Mouse (Mus musculus) forebrain, embryonic 10.5 days (tissue): ENCODE data around the gene Abhd14a. TPM values are rescaled to one million over a fixed set of nuclear protein-coding genes. Genes with fewer than 3 reads are reported as not detected.

ENCODE experiments used
- DNase-seq: peaks from one replicate; pipeline ENCODE4 v3.0.0-alpha.2; 2017; ENCODE audit warnings: low spot score; ENCODE audit errors: extremely low spot score
- H3K27ac ChIP-seq: fragments of 300-500 bp; sonication (generic); 2 replicates; pipeline ENCODE4 v1.5.1; 2016; ENCODE audit warnings: mild to moderate bottlenecking
- H3K27me3 ChIP-seq: fragments of 300-500 bp; sonication (generic); 2 replicates; pipeline ENCODE4 v1.6.1; 2016; ENCODE audit warnings: mild to moderate bottlenecking; ENCODE audit not compliant: poor library complexity, severe bottlenecking
- H3K36me3 ChIP-seq: fragments of 300-500 bp; sonication (generic); replicated peaks from 2 replicates; pipeline ENCODE4 v1.6.1; 2016; ENCODE audit warnings: mild to moderate bottlenecking, moderate library complexity
- H3K4me1 ChIP-seq: fragments of 300-500 bp; sonication (generic); 2 replicates; pipeline ENCODE4 v1.6.1; 2016
- H3K4me3 ChIP-seq: fragments of 300-500 bp; sonication (generic); 2 replicates; pipeline ENCODE4 v1.5.1; 2016; ENCODE audit warnings: mild to moderate bottlenecking, moderate library complexity
- H3K9me3 ChIP-seq: fragments of 300-500 bp; sonication (generic); 2 replicates; pipeline ENCODE4 v1.6.1; 2016; ENCODE audit warnings: mild to moderate bottlenecking, moderate library complexity
- WGBS: fragments of 180-500 bp; shearing (Covaris S2); methylation state at CpG from one replicate; pipeline ENCODE4 v1.1.7; 2016; 5-methylcytosine and 5-hydroxymethylcytosine counted together
- polyA plus RNA-seq: library from polyadenylated mRNA; unstranded; fragments of >200 nt; fragmentation: Nextera tagmentation; extraction: Ambion mirVana; gene quantifications from 2 replicates; pipeline ENCODE4 v1.2.1, GENCODE M21; 2016

Gene Abhd14a
- polyA plus RNA-seq, 1 experiment from 2014 or later, result 42.8 TPM

DNA sequence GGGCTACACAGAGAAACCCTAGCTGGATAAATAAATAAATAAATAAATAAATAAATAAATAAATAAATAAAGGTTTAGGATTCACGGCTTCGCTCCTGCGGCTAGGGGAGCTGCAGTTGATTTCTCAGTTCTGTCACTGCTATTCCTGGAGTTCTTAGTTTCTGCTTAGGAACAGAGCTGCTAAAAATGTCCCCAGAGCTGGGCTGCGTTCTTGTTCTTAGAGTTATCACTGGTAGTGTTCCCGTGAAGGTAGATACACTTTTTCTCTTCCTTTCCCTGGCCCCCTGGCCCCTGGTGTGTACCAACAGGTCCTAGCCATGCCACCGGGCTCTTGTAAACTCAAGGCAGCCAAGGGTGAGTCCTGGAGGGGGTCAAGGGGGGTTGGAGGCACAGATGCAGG lies 30.7 kb downstream of the Abhd14a start:
- Histone ChIP-seq H3K4me1 (peaks cover 58% of the 10 kb centered on the region), H3K27ac (no peak overlapping the region), H3K27me3 (peaks cover 31% of the 10 kb centered on the region), H3K4me3 (no peak overlapping the region), H3K36me3 (no peaks in the 10 kb centered on the region), H3K9me3 (no peaks in the 10 kb centered on the region)
- no peak for DNase-seq
- WGBS, result 86% methylated on average over 6 of the region's 6 CpGs

DNA sequence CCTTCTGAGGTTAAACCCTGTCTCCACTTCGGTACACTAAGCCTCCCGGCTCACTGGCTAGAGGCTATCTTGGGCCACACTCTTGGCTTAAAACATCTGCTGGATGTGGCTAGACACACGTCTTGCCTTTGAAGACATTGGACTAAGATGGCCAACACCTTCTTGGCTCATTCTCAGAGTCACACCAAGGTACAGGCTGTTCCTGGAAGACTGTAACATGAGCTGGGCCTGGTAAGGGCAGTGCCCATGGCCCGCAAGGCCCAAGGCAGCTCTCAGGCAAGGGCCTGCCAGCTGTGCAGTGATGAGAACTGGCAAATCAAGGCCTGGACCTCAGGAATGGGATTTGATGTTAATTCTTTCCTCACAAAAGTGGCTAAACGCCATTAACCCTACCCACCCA lies 33.9 kb downstream of the Abhd14a start:
- no peaks in the 10 kb centered on the region for H3K36me3 ChIP-seq
- no peak overlapping the region for H3K4me3 ChIP-seq
- H3K4me1 ChIP-seq, result peaks cover 49% of the 10 kb centered on the region
- peak overlapping the region; percentile 36; the same call in 1 of the 2 replicates for H3K27ac ChIP-seq
- no peak for DNase-seq
- 87% methylated on average over 5 of the region's 5 CpGs for WGBS
- peaks cover 6% of the 10 kb centered on the region; the same call in 1 of the 2 replicates for H3K9me3 ChIP-seq
- peaks cover 18% of the 10 kb centered on the region for H3K27me3 ChIP-seq

DNA sequence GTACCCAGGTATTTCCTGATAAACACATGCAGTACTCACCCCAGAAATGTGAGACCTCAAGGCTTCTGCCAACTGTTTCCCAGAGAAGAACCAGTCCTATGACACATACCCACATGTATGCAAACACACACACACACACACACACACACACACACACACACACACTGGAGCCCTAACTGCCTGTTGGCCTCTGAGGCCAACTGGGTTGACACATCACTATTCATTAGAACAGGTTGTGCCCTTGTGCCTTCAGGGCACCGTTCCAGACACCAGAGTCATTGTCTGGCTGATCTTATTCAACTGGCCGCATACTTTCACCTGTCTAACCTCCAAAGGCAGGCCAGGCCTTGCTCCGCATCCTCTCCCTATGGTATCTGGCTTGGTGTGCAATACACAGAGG lies 35.3 kb downstream of the Abhd14a start:
- Histone ChIP-seq H3K36me3 (no peaks in the 10 kb centered on the region), H3K9me3 (peaks cover 6% of the 10 kb centered on the region; the same call in 1 of the 2 replicates), H3K4me1 (peaks cover 37% of the 10 kb centered on the region), H3K27me3 (peaks cover 4% of the 10 kb centered on the region; the same call in 1 of the 2 replicates), H3K4me3 (no peak overlapping the region), H3K27ac (no peak overlapping the region)
- 67% methylated on average over 3 of the region's 3 CpGs for WGBS
- no peak for DNase-seq

DNA sequence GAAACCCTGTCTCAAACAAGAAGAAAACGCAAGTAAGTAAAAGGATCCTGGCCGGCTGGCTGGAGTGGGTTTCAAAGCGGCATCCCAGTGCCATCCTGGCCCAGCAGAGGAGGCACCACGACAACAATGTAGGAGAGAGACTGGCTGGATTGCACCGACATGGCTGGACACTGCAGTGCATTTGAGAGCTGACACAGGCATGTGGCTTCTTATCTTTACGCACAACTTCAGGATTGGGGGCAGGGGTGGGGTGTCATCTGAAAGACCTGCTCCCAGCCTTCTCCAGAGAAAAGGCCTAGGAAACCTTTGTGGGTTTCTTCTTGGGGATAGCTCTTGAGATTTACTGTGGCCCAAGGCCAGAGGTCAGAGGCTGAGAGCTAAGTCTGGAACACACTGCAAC lies 35.7 kb downstream of the Abhd14a start:
- no peak for DNase-seq
- Histone ChIP-seq H3K27ac (peak overlapping the region; percentile 62), H3K4me1 (peaks cover 38% of the 10 kb centered on the region), H3K27me3 (no peaks in the 10 kb centered on the region; the same call in 1 of the 2 replicates), H3K36me3 (no peaks in the 10 kb centered on the region), H3K9me3 (peaks cover 6% of the 10 kb centered on the region; the same call in 1 of the 2 replicates), H3K4me3 (no peak overlapping the region)
- WGBS, result 82% methylated on average over 6 of the region's 6 CpGs

DNA sequence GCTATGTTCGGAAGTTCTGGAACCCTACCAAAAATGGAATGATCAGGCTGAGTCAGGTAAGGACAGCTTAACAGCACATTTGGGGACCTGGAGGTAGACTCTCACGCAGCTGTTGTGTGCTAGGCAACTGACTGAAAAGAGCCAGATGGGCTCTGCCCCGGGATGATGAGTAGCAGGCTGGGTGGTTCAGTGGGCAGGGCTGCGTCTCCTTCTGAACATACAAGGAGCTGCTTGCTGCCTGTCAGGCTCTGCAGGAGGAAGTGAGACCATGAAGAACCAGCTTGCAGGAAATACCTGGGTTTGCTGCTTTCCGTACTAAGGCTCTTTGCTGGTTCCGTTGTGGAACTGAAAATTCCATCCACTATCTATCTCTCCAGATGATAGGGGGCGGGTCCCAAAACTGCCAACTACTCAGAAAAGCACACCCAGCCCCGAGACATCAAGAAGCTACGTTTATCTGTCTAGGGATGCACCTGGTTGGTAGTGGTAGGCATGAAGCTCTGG lies 36.3 kb downstream of the Abhd14a start:
- DNase-seq, result no peak
- Histone ChIP-seq H3K9me3 (peaks cover 6% of the 10 kb centered on the region; the same call in 1 of the 2 replicates), H3K27ac (peak overlapping the region; percentile 67), H3K4me1 (peaks cover 44% of the 10 kb centered on the region), H3K4me3 (no peak overlapping the region), H3K36me3 (no peaks in the 10 kb centered on the region), H3K27me3 (no peaks in the 10 kb centered on the region; the same call in 1 of the 2 replicates)
- WGBS, result 81% methylated on average over 9 of the region's 9 CpGs

DNA sequence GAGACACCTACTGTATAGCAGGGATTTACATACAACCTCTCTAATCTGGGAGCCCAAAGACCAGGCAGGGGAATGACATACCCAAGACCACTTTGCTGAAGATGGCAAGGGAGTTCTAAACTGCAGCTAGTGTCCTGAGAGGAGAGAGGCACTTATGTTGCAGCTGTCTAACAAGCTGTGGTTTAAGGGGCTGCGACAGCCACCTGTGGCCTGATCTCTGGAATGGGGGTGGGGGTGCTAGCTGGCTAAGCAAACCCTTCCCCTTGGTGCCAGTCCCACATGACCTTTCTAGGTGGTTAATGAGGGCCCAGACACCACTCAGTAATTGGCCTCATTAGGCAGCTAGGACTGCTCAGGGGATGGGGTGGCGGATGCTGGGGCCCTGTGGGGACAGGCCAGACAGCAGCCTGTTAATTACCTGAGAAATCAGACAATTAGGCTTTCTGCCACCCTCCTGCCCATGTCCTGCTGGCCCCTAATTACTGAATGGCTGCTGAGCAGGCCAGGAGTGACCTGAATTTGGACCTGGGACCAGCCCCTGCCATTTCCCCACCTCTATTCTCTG lies 37.3 kb downstream of the Abhd14a start:
- Histone ChIP-seq H3K4me1 (peaks cover 54% of the 10 kb centered on the region), H3K9me3 (peaks cover 6% of the 10 kb centered on the region; the same call in 1 of the 2 replicates), H3K36me3 (no peaks in the 10 kb centered on the region), H3K4me3 (no peak overlapping the region), H3K27ac (peak overlapping the region; percentile 67), H3K27me3 (no peaks in the 10 kb centered on the region; the same call in 1 of the 2 replicates)
- no peak for DNase-seq
- 30% methylated on average over 2 of the region's 2 CpGs for WGBS

DNA sequence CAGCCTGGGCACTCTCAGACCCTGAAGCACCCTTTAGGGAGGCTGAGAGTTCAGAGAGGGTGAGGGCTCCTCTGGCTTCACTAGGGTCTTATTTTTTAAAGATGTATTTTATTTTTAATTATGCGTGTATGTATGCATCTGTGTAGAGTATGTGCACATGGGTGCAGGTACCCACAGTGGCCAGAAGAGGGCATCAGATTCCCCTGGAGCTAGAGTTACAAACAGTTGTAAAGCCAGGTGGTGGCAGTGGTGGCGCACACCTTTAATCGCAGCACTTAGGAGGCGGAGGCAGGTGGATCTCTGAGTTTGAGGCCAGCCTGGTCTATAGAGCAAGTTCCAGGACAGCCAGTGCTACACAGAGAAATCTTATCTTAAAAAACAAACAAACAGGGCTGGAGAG lies 38.4 kb downstream of the Abhd14a start:
- Histone ChIP-seq H3K36me3 (no peaks in the 10 kb centered on the region), H3K9me3 (peaks cover 6% of the 10 kb centered on the region; the same call in 1 of the 2 replicates), H3K27me3 (no peaks in the 10 kb centered on the region; the same call in 1 of the 2 replicates), H3K27ac (no peak overlapping the region), H3K4me1 (peaks cover 57% of the 10 kb centered on the region), H3K4me3 (no peak overlapping the region)
- WGBS, result 97% methylated on average over 4 of the region's 4 CpGs
- DNase-seq, result no peak

DNA sequence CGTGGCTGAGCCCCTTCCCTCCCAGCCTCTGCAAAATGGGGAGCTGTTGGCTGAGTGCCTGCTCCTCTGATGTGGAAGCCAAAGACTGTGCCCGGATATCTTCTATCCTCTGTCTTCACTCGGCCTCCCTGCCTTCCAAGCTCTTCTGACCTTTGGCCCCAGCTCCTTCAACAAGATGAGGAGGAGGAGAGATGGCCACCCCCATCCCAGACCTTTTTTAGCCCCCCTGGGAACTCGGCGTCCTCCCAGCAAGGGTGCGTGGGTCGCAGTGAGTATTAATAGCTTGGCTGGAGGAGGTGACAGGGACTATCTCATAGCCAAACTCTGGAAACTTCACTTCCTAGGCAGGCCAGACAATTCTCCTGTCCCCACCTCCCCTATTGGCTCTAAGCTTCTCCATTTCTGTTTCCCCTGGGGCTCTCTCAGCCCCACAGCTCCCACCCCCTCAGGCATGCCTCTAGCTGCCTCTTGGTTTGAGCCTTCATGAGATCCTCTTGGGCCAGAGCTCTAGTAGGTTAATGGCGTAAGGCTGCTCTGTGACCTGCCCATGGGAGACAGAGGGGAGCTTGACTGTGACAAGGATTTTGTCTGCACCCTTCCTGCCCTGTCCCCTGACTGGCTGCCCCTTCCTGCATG lies 40.9 kb downstream of the Abhd14a start:
- H3K27ac ChIP-seq, result peak overlapping the region; percentile 52
- H3K27me3 ChIP-seq, result no peaks in the 10 kb centered on the region
- peaks cover 59% of the 10 kb centered on the region for H3K4me1 ChIP-seq
- H3K36me3 ChIP-seq, result no peaks in the 10 kb centered on the region
- no peak overlapping the region for H3K4me3 ChIP-seq
- 74% methylated on average over 8 of the region's 8 CpGs for WGBS
- no peak for DNase-seq
- H3K9me3 ChIP-seq, result peaks cover 6% of the 10 kb centered on the region; the same call in 1 of the 2 replicates

DNA sequence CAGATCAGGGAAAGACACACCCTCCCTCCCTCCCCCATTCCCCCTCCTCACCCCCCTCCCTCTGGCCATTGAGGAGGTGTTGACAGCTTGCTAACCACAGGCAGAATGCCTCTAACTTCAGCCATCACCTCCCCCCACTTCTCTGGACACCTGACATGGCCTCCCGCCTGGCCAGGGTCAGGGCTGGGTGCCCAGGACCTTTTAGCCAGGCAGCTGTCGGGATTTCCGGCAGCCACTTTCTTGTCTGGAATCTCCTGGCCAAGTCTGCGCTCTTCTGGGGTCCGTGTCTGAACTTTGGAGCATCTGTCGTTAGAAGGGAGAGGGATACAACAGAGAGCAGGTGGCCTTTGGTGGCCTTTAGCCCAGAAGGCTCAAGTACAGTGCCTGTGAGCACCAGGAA lies 42.2 kb downstream of the Abhd14a start:
- Histone ChIP-seq H3K27me3 (no peaks in the 10 kb centered on the region; the same call in 1 of the 2 replicates), H3K9me3 (peaks cover 6% of the 10 kb centered on the region; the same call in 1 of the 2 replicates), H3K4me3 (no peak overlapping the region), H3K4me1 (peaks cover 46% of the 10 kb centered on the region), H3K27ac (peak overlapping the region; percentile 26), H3K36me3 (no peaks in the 10 kb centered on the region)
- DNase-seq, result no peak
- WGBS, result 45% methylated on average over 6 of the region's 6 CpGs

DNA sequence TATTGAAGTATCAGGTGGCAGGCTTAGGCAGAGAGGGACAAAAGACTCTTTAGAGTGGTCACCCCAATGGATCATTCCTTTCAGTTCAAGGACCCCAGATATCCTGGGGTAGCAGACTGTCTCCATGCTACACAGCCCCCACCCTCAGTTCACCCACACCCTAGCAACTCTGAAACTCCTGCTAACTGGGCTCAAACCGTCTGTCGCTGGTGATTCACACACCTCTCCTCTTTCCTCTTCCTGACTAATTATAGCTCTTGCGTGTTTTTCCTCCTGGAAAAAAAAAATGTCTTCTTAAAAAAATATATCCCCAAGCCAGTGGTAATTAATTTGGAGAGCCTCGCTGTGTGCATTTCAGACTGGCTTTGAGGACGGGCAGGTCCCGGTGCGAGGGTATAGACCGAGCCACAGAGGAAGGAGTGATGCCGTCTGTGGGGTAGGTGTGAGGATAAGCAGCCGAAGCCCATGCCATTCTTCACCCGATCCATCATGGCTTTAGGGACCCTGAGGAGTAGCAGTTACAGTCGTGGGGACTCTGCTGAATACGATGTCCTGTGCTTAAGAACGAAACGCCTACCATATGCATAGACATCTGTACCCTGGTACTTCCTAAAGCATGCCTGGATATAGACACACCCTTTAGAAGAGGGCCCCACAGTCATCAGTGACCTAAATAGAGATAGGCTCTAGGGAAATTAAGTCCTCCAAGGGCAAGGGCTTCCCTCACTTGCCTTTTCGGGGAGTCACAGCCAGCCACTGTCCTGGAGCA lies 44.7 kb downstream of the Abhd14a start:
- H3K9me3 ChIP-seq, result no peaks in the 10 kb centered on the region
- H3K4me3 ChIP-seq, result no peak overlapping the region
- 86% methylated on average over 16 of the region's 16 CpGs for WGBS
- H3K36me3 ChIP-seq, result no peaks in the 10 kb centered on the region
- peaks cover 46% of the 10 kb centered on the region for H3K4me1 ChIP-seq
- H3K27ac ChIP-seq, result 0 out of 2 replicates have a peak overlapping the region, but pooled peaks have one; percentile 12
- H3K27me3 ChIP-seq, result no peaks in the 10 kb centered on the region; the same call in 1 of the 2 replicates
- DNase-seq, result no peak

DNA sequence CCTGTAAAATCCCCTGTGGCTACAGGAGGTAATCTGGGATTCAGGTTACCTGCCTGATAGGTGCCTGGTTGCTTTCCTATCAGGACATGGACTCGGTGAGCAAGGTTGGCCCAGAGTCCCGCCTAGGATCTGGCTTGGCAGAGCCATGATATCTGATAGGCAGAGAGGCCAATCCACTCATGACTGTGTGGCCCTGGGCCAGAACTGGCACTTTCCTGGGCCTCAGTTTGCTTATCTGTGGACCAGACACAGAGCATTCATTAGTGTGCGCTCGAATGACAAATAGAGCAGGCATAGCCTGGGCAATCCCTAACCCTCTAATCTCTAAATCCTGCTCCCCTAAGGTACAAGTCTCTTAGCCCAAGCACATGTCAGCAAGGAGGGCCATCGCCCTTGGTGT lies 45.3 kb downstream of the Abhd14a start:
- DNase-seq, result no peak
- WGBS, result 82% methylated on average over 5 of the region's 5 CpGs
- Histone ChIP-seq H3K27me3 (no peaks in the 10 kb centered on the region; the same call in 1 of the 2 replicates), H3K9me3 (no peaks in the 10 kb centered on the region), H3K36me3 (no peaks in the 10 kb centered on the region), H3K4me3 (no peak overlapping the region), H3K27ac (0 out of 2 replicates have a peak overlapping the region, but pooled peaks have one; percentile 12), H3K4me1 (peaks cover 44% of the 10 kb centered on the region)

DNA sequence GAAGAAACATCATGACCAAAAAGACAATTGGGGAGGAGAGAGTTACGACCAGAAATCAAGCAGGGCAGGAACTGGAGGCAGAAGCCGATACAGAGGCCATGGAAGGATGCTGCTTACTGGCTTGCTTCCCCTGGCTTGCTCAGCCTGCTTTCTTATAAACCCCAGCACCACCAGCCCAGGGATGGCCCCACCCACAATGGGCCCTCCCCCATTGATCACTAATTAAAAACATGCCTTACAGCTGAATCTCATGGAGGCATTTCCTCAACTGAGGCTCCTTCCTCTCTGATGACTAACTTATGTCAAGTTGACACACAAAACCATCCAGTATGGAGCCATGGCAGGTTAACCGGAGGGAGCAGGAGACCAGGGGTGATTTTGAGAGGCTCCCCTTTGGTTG lies 47.7 kb downstream of the Abhd14a start:
- H3K4me1 ChIP-seq, result peaks cover 32% of the 10 kb centered on the region
- H3K36me3 ChIP-seq, result no peaks in the 10 kb centered on the region
- 84% methylated on average over 3 of the region's 3 CpGs for WGBS
- no peak overlapping the region for H3K4me3 ChIP-seq
- DNase-seq, result no peak
- no peak overlapping the region for H3K27ac ChIP-seq
- no peaks in the 10 kb centered on the region; the same call in 1 of the 2 replicates for H3K27me3 ChIP-seq
- H3K9me3 ChIP-seq, result no peaks in the 10 kb centered on the region
